Mouse (Mus musculus) G1E (cell line): Measurements from ENCODE around the gene Nrip2.

ENCODE experiments used
- CTCF ChIP-seq: IDR thresholded peaks from 2 replicates; pipeline ENCODE4 v1.5.1; 2012; ENCODE audit warnings: low read depth, low read length, inconsistent platforms, mixed read lengths
- GATA1 ChIP-seq: IDR thresholded peaks from 2 replicates; pipeline ENCODE4 v1.6.1; 2012; ENCODE audit warnings: borderline replicate concordance, low read length, inconsistent platforms, mixed read lengths
- GATA2 ChIP-seq: IDR thresholded peaks from 2 replicates; pipeline ENCODE4 v1.6.1; 2012; ENCODE audit warnings: low read depth, low read length, inconsistent platforms, borderline replicate concordance
- POLR2AphosphoS5 ChIP-seq: IDR thresholded peaks from 2 replicates; pipeline ENCODE4 v1.6.1; 2012; ENCODE audit warnings: low read depth, low read length, inconsistent platforms; ENCODE audit not compliant: insufficient replicate concordance
- TAL1 ChIP-seq: conservative IDR thresholded peaks from 2 replicates; pipeline ENCODE4 v1.6.1; 2012; ENCODE audit warnings: low read depth, low read length, inconsistent platforms, mixed read lengths

DNA sequence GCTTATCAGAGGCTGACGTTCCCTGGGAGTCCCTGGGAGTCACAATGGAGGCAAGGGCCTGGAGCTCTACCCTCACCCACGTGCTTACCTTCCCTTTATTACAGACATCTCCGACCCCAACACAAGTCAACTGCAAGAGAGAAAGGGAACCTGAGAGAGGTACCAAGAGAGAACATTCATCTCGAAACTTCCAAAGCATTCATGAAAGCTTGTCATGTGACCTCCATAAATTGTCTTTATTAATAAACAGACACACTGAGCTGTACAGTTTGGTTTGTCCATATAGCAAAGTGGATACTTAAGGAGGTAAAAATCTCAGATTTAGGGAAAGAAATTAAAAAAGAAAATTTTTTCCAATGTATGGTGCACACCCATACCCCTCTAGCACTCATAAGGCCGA, 17.1 kb downstream of the Nrip2 start:
- no peak for TF ChIP-seq CTCF
- no peak for TF ChIP-seq POLR2AphosphoS5
- no peak for TF ChIP-seq GATA1
- no peak for TF ChIP-seq GATA2
- TF ChIP-seq TAL1, result no peak
